Comparison of ENCODE assay signal across 8 mouse cellular contexts in the genomic region with DNA sequence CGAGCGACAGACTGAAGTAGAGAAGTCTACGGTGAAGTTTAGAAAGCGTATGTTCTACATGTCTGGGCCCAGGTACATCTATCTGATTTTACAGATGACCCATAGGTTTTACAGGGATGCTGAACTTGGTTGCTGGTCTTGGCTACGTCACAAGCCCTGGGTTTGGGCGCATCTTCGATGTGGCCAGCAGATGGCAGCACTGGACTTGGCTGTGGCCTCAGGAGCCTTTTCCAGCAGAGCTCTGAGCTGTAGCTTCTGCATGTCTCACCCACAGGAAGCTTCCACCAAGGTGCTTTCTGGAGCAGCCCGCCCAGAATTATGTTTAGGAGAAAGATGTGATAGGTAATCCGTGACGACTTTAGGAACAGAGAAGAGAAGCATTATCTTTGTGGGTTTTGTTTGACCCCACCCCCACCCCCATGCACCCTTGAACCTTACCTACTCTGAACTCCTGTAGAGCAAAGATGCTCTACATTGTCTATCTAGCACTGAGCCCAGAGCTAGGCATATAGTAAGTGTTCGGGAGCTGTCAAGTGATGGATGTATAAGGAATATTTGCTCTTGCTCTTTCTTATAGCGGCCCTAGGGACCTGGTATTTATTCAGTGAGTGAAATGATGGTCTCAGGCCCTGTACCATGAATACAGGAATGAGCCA. TPM values are rescaled to one million over a fixed set of nuclear protein-coding genes. Genes with fewer than 3 reads are reported as not detected.
DNase-seq lines count a peak whose midpoint lies in the region; ATAC-seq and TF ChIP-seq lines count a peak whose summit lies in the region.

No protein-coding gene starts in this region.

- no peak overlapping the region for H3K4me3 ChIP-seq in bone marrow, adult 2 months (replicated peaks; ENCODE audit: control insufficient read depth, low read depth, low read length)
- no peak overlapping the region for H3K4me3 ChIP-seq in embryonic fibroblast, embryonic 13.5 days (ENCODE audit: insufficient read depth, low read length)
- no peak overlapping the region for H3K4me3 ChIP-seq in heart, embryonic 10.5 days
- H3K4me3 ChIP-seq in kidney, embryonic 15.5 days (replicated peaks) = no peak overlapping the region
- no peak overlapping the region for H3K4me3 ChIP-seq in limb, embryonic 14.5 days (replicated peaks; ENCODE audit: low read length)

- peak; percentile 99 for TF ChIP-seq CTCF in bone marrow, adult 2 months (IDR thresholded peaks at IDR 0.05; ENCODE audit: control insufficient read depth, insufficient read depth, low read length)
- peak; percentile 98 for TF ChIP-seq CTCF in embryonic fibroblast, embryonic 13.5 days (IDR thresholded peaks at IDR 0.05; ENCODE audit: borderline replicate concordance, insufficient read depth, low read length)

- no peaks in the 10 kb centered on the region for H3K27me3 ChIP-seq in heart, embryonic 10.5 days (ENCODE audit: insufficient read depth, poor library complexity, severe bottlenecking)
- no peaks in the 10 kb centered on the region for H3K27me3 ChIP-seq in kidney, embryonic 15.5 days
- H3K27me3 ChIP-seq in limb, embryonic 14.5 days (ENCODE audit: control insufficient read depth, insufficient read depth, low read length) = no peaks in the 10 kb centered on the region

- peak; percentile 73 for ATAC-seq in kidney, embryonic 15.5 days (replicated peaks; ENCODE audit: low FRiP score)
- ATAC-seq in limb, embryonic 14.5 days (ENCODE audit: low FRiP score, low read depth) = peak; percentile 76

- peak; percentile 86 to 87 for DNase-seq in B cell, adult 2 months
- DNase-seq in heart, embryonic 10.5 days (ENCODE audit: low spot score) = peak; percentile 93
- DNase-seq in limb, embryonic 14.5 days (ENCODE audit: low spot score) = peak; percentile 92
- DNase-seq in monocyte, adult 2 months (ENCODE audit: low read depth in 1 of 2, low spot score in 2 of 2) = peak; percentile 56 to 76
- DNase-seq in spleen, postnatal 14 days (ENCODE audit: low spot score in 2 of 2) = peak; percentile 59 to 81

- no peak; the same call in 1 of the 2 replicates for TF ChIP-seq POLR2A in bone marrow, adult 2 months (IDR thresholded peaks at IDR 0.05; ENCODE audit: borderline replicate concordance, control insufficient read depth, low read depth, low read length)
- TF ChIP-seq POLR2A in embryonic fibroblast, embryonic 13.5 days (IDR thresholded peaks at IDR 0.05; ENCODE audit: low read depth, low read length) = no peak
- no peak for TF ChIP-seq POLR2A in limb, embryonic 14.5 days (IDR thresholded peaks at IDR 0.05; ENCODE audit: borderline replicate concordance, extremely low read depth, insufficient read depth, insufficient read length)

- no peak overlapping the region for H3K27ac ChIP-seq in bone marrow, adult 2 months (ENCODE audit: control insufficient read depth, insufficient read depth, low read depth, low read length, poor library complexity)
- no peak overlapping the region for H3K27ac ChIP-seq in embryonic fibroblast, embryonic 13.5 days (ENCODE audit: insufficient read depth, low read length)
- H3K27ac ChIP-seq in heart, embryonic 10.5 days = no peak overlapping the region
- no peak overlapping the region for H3K27ac ChIP-seq in kidney, embryonic 15.5 days
- no peak overlapping the region for H3K27ac ChIP-seq in limb, embryonic 14.5 days (replicated peaks; ENCODE audit: low read depth, low read length)

- H3K4me1 ChIP-seq in bone marrow, adult 2 months (ENCODE audit: control insufficient read depth, insufficient read depth, low read length) = no peaks in the 10 kb centered on the region
- H3K4me1 ChIP-seq in embryonic fibroblast, embryonic 13.5 days (ENCODE audit: control insufficient read depth, insufficient read depth, low read length) = no peaks in the 10 kb centered on the region
- H3K4me1 ChIP-seq in heart, embryonic 10.5 days = peaks cover 43% of the 10 kb centered on the region
- H3K4me1 ChIP-seq in kidney, embryonic 15.5 days = peaks cover 20% of the 10 kb centered on the region
- H3K4me1 ChIP-seq in limb, embryonic 14.5 days (ENCODE audit: control insufficient read depth, insufficient read depth, low read length) = no peaks in the 10 kb centered on the region

- no peaks in the 10 kb centered on the region for H3K36me3 ChIP-seq in heart, embryonic 10.5 days
- H3K36me3 ChIP-seq in kidney, embryonic 15.5 days = no peaks in the 10 kb centered on the region
- H3K36me3 ChIP-seq in limb, embryonic 14.5 days (ENCODE audit: control insufficient read depth, insufficient read depth, low read length) = no peaks in the 10 kb centered on the region

- H3K9me3 ChIP-seq in heart, embryonic 10.5 days = no peaks in the 10 kb centered on the region
- peaks cover 3% of the 10 kb centered on the region; the same call in 1 of the 2 replicates for H3K9me3 ChIP-seq in kidney, embryonic 15.5 days (replicated peaks)
- H3K9me3 ChIP-seq in limb, embryonic 14.5 days (ENCODE audit: control insufficient read depth, low read length) = peaks cover 5% of the 10 kb centered on the region; the same call in 1 of the 2 replicates

- H3K4me2 ChIP-seq in kidney, embryonic 15.5 days = no peak overlapping the region
- H3K4me2 ChIP-seq in limb, embryonic 14.5 days (replicated peaks; ENCODE audit: low read depth, low read length, severe bottlenecking) = no peak overlapping the region

- WGBS in bone marrow, adult 2 months = 26% methylated on average over 12 of the region's 12 CpGs
- 24% methylated on average over 12 of the region's 12 CpGs for WGBS in heart, embryonic 10.5 days
- whole genome bisulfite sequencing in kidney, embryonic 15.5 days = 32% methylated on average over 12 of the region's 12 CpGs
- WGBS in limb, embryonic 14.5 days = 35% methylated on average over 12 of the region's 12 CpGs

- no peak overlapping the region for H3K9ac ChIP-seq in kidney, embryonic 15.5 days
- H3K9ac ChIP-seq in limb, embryonic 14.5 days (ENCODE audit: low read depth, low read length, severe bottlenecking) = no peak overlapping the region

RNA-seq across cellular contexts. Expression of gene Mpzl1, which starts 50.7 kb away (rescaled TPM):
- 5.8 and 20.7 TPM in 2 replicates for polyA plus RNA-seq in bone marrow, adult 2 months (2011; ENCODE audit: insufficient read depth, insufficient read length, low replicate concordance, missing spikeins)
- 65.4 and 89.6 TPM in 2 replicates for polyA plus RNA-seq in embryonic fibroblast, embryonic 13.5 days (2011; ENCODE audit: insufficient read length, low read depth, missing spikeins)
- polyA plus RNA-seq in heart, embryonic 10.5 days (2016; fragmentation: Nextera tagmentation; extraction: Ambion mirVana) = 138 and 170 TPM in 2 replicates
- polyA plus RNA-seq in kidney, embryonic 15.5 days (2015; fragmentation: Nextera tagmentation; extraction: Ambion mirVana) = 203 and 207 TPM in 2 replicates
- 192 and 214 TPM in 2 replicates for polyA plus RNA-seq in limb, embryonic 14.5 days (2012; rRNA removed)
- polyA plus RNA-seq in limb, embryonic 14.5 days (2014; fragmentation: Nextera tagmentation; extraction: Ambion mirVana) = 196 and 209 TPM in 2 replicates
